Mouse (Mus musculus): Measurements from ENCODE around the gene Ndufa5. TPM values are rescaled to one million over a fixed set of nuclear protein-coding genes. Genes with fewer than 3 reads are reported as not detected.
A peak's percentile ranks its signal among the peaks of the same experiment; 100 is the strongest.

Gene Ndufa5
- 300 and 324 TPM in 2 replicates for polyA plus RNA-seq (2014; fragmentation: Nextera tagmentation; extraction: Ambion mirVana)

DNA sequence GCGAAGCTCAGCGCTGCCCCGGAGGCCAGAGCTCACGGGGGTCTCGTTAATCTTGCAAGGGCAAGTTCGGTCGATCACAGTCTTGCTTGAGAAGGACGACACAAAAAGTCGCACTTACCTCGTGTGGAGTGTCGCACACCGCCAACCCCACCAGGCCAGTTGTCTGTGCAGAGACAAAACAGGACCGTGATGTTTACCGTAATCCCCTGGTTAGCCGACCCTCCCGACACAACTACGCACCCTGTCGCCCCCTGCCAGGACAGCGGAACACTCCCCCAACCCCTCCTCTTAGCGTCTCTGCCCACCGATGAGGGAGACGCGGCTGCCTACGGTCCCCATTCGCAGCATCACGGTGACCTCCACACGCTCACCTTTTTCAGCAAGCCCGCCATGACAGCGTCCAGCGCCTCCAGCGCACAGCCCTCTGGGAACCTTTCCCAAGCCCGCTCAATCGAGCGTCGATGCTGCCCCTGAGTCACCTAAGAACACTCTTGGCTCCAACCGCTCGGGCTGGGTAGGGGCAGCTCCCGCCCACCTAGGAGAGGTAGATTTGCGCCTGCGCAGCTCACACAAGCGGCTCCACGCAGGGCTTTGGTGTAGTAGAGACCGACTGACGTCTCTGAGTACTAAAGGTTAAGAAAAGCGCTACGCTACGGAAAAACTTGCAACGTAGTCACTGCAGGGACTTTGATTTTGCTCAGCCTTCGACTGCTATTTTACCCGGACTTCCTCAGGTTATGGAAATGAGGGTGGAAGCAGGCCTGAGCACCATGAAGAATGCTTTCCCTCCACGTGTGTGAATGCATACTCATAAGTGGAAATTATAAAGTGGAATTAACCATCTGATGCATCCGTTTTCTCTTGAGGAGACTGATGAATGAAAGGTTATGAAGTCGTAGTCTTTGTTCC lies at the start of gene Ndufa5:
Gene Ndufa5, minus strand, starts transcription at position 859 of the 909 bp plus-strand sequence.
- TF ChIP-seq CTCF (IDR thresholded peaks at IDR 0.05; ENCODE audit: low read depth): 0 out of 2 replicates have a peak, but pooled peaks have one; percentile 12
- Histone ChIP-seq H3K4me2 (peak within 1 kb of the TSS; percentile 75), H3K9me3 (ENCODE audit: low read depth, low read length) (no peaks in the 10 kb centered on the region), H3K4me1 (ENCODE audit: insufficient read depth) (peaks cover 5% of the 10 kb centered on the region), H3K27me3 (ENCODE audit: insufficient read depth, low read length) (no peaks in the 10 kb centered on the region), H3K9ac (peak within 1 kb of the TSS; percentile 56), H3K27ac (ENCODE audit: low read depth) (0 out of 2 replicates have a peak within 1 kb of the TSS, but pooled peaks have one; percentile 3), H3K36me3 (ENCODE audit: insufficient read depth) (peaks cover 11% of the 10 kb centered on the region; the same call in 1 of the 2 replicates), H3K4me3 (ENCODE audit: low read depth, low read length) (peak within 1 kb of the TSS; percentile 57)
- 1% methylated on average over 53 of the region's 53 CpGs for WGBS
- DNase-seq (peak; percentile 98), ATAC-seq (ENCODE audit: insufficient read depth) (peak; percentile 98)

DNA sequence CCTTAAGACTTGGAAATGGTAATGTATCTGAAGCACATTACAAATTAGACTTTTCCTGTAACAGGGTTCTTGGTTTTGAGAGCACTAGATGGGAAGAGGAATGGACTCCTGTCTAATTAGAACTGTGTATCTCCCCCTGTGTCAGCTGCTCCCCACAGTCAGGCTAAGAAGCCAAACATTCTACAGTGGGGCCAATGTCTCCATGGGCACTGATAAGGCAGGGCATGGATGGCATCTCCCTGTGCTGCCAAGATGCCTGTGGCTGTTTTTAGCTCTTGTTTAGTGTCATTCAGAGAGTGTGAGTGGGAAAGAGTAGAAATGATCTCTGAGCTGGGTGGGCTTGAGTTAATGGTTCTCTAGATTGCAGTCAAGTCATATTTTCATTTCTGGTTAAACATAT lies 45.5 kb upstream of the Ndufa5 start:
- ATAC-seq (ENCODE audit: insufficient read depth) (no peak), DNase-seq (no peak)
- H3K4me2 ChIP-seq: no peak overlapping the region
- TF ChIP-seq CTCF (IDR thresholded peaks at IDR 0.05; ENCODE audit: low read depth): no peak
- H3K27me3 ChIP-seq (ENCODE audit: insufficient read depth, low read length): no peaks in the 10 kb centered on the region
- no peak overlapping the region for H3K9ac ChIP-seq
- no peaks in the 10 kb centered on the region for H3K36me3 ChIP-seq (ENCODE audit: insufficient read depth)
- H3K4me1 ChIP-seq (ENCODE audit: insufficient read depth): no peaks in the 10 kb centered on the region
- no peak overlapping the region for H3K4me3 ChIP-seq (ENCODE audit: low read depth, low read length)
- H3K9me3 ChIP-seq (ENCODE audit: low read depth, low read length): 0 out of 2 replicates have a peak, but pooled peaks cover 2% of the 10 kb centered on the region
- no peak overlapping the region for H3K27ac ChIP-seq (ENCODE audit: low read depth)

DNA sequence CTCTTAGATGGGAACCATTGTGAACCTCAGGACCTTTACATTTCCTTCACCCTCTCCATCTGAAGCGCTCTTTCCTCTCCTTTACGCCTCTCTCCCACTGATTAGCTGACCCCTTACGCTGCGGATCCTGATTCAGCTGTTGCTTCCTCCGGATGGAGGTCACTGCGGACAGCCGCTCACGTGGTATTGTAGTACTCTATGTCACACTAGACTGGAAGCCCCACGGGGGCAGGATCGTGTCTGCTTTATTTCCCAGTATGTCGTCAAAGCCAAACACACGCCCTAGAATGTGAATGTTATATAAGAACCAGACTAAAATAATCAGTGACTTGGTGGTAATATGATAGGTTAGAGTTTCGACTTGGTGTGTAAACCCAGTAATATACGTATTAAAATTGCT lies 44.6 kb upstream of the Ndufa5 start:
- Histone ChIP-seq H3K4me2 (no peak overlapping the region), H3K9ac (no peak overlapping the region), H3K4me3 (ENCODE audit: low read depth, low read length) (no peak overlapping the region), H3K27me3 (ENCODE audit: insufficient read depth, low read length) (no peaks in the 10 kb centered on the region), H3K27ac (ENCODE audit: low read depth) (no peak overlapping the region), H3K9me3 (ENCODE audit: low read depth, low read length) (0 out of 2 replicates have a peak, but pooled peaks cover 2% of the 10 kb centered on the region), H3K4me1 (ENCODE audit: insufficient read depth) (no peaks in the 10 kb centered on the region), H3K36me3 (ENCODE audit: insufficient read depth) (no peaks in the 10 kb centered on the region)
- no peak for ATAC-seq (ENCODE audit: insufficient read depth)
- WGBS: 89% methylated on average over 14 of the region's 14 CpGs
- no peak for TF ChIP-seq CTCF (IDR thresholded peaks at IDR 0.05; ENCODE audit: low read depth)
- no peak for DNase-seq

DNA sequence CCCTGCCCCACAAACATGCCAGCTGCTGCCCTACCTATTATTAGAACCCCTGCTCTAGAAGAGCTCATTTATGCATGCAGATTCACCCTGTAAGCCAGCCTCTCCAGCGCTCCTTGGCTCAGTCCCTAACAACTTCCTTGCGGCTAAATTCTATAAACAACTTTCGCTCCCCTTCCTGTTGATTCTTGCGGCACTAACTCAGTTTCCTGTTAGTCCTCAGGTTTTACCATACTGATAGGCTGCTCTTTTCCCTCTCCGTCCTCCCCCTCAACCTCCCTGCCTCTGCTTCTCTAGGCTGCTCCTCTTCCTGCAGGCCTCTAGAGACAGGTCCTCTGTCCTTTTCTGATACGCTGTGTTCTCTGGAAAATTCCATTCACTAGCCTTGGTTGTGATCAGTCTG lies 43.3 kb upstream of the Ndufa5 start:
- no peak overlapping the region for H3K4me2 ChIP-seq
- no peak overlapping the region for H3K4me3 ChIP-seq (ENCODE audit: low read depth, low read length)
- H3K9me3 ChIP-seq (ENCODE audit: low read depth, low read length): 0 out of 2 replicates have a peak, but pooled peaks cover 2% of the 10 kb centered on the region
- ATAC-seq (ENCODE audit: insufficient read depth) (peak; percentile 60; the same call in 1 of the 2 replicates), DNase-seq (peak; percentile 64)
- 46% methylated on average over 6 of the region's 6 CpGs for WGBS
- no peak overlapping the region for H3K9ac ChIP-seq
- no peaks in the 10 kb centered on the region for H3K36me3 ChIP-seq (ENCODE audit: insufficient read depth)
- TF ChIP-seq CTCF (IDR thresholded peaks at IDR 0.05; ENCODE audit: low read depth): no peak
- no peaks in the 10 kb centered on the region for H3K27me3 ChIP-seq (ENCODE audit: insufficient read depth, low read length)
- no peaks in the 10 kb centered on the region for H3K4me1 ChIP-seq (ENCODE audit: insufficient read depth)
- H3K27ac ChIP-seq (ENCODE audit: low read depth): no peak overlapping the region

DNA sequence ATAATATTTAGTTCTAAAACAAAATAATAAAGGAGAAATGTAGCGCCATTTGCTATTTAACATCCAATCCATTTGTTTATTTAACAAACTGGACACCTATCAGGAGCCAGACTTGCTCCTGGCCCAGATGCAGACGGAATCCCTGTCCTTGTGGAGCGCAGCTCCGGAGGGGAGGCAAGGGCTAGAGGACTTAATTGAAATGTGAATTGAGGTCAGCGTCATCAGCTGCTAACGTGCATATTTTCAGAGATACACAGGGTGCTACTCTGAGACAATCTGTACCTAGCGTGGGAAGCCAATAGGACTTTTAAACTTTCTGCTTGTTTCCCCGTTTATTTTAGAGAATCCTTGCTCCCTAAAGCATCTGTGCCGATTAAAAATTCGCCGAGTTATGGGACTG lies 42.5 kb upstream of the Ndufa5 start:
- no peak for DNase-seq
- WGBS: 56% methylated on average over 11 of the region's 11 CpGs
- H3K4me3 ChIP-seq (ENCODE audit: low read depth, low read length): no peak overlapping the region
- H3K9me3 ChIP-seq (ENCODE audit: low read depth, low read length): 0 out of 2 replicates have a peak, but pooled peaks cover 2% of the 10 kb centered on the region
- no peak overlapping the region for H3K9ac ChIP-seq
- no peak overlapping the region for H3K27ac ChIP-seq (ENCODE audit: low read depth)
- H3K4me1 ChIP-seq (ENCODE audit: insufficient read depth): no peaks in the 10 kb centered on the region
- TF ChIP-seq CTCF (IDR thresholded peaks at IDR 0.05; ENCODE audit: low read depth): no peak
- no peaks in the 10 kb centered on the region for H3K27me3 ChIP-seq (ENCODE audit: insufficient read depth, low read length)
- H3K4me2 ChIP-seq: no peak overlapping the region
- no peak for ATAC-seq (ENCODE audit: insufficient read depth)
- H3K36me3 ChIP-seq (ENCODE audit: insufficient read depth): no peaks in the 10 kb centered on the region

DNA sequence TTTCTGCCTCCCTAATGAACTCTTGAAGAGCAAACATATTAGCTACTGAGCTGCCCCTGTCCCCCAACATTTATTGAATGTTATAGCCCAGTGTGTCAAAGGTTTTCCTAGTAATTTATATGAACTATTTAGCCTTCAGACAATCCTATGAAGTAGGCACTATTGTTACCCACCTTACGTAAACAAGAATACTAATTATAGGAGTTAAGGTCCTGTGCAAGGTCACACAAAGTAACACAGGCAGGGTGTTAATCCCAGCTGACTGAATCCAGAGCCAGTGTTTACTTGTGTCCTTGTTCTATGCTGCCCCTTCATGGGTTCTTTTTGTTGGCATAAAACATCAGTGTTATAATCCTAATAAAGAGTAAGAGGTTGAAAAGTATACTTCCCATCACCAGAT lies 41.9 kb upstream of the Ndufa5 start:
- H3K27ac ChIP-seq (ENCODE audit: low read depth): no peak overlapping the region
- no peak overlapping the region for H3K9ac ChIP-seq
- DNase-seq (no peak), ATAC-seq (ENCODE audit: insufficient read depth) (no peak)
- H3K27me3 ChIP-seq (ENCODE audit: insufficient read depth, low read length): no peaks in the 10 kb centered on the region
- H3K36me3 ChIP-seq (ENCODE audit: insufficient read depth): no peaks in the 10 kb centered on the region
- H3K4me3 ChIP-seq (ENCODE audit: low read depth, low read length): no peak overlapping the region
- no peak overlapping the region for H3K4me2 ChIP-seq
- WGBS: 89% methylated on average over 1 of the region's 1 CpGs
- no peaks in the 10 kb centered on the region for H3K4me1 ChIP-seq (ENCODE audit: insufficient read depth)
- no peak for TF ChIP-seq CTCF (IDR thresholded peaks at IDR 0.05; ENCODE audit: low read depth)
- 0 out of 2 replicates have a peak, but pooled peaks cover 2% of the 10 kb centered on the region for H3K9me3 ChIP-seq (ENCODE audit: low read depth, low read length)

DNA sequence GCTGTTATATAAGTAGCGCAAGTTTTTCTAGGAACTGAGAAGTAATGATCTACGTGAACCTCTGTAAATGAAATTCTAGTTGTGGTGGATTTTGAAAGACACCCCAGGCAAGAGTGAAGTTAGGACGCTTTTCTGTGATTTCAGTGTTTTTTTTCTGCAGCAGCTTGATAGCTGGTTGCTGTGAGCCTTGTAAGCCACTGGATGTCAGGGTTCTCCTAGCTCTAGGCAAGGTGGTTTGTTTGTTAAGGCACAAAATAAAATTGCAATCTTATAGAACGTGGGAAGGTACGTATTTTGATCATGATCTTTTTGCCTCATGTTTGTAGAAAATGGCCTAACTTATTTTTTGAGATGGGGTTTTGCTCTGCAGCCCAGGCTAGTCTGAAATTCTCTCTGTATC lies 41.1 kb upstream of the Ndufa5 start:
- Histone ChIP-seq H3K27ac (ENCODE audit: low read depth) (no peak overlapping the region), H3K4me2 (no peak overlapping the region), H3K4me3 (ENCODE audit: low read depth, low read length) (no peak overlapping the region), H3K4me1 (ENCODE audit: insufficient read depth) (no peaks in the 10 kb centered on the region), H3K9ac (no peak overlapping the region), H3K36me3 (ENCODE audit: insufficient read depth) (no peaks in the 10 kb centered on the region), H3K9me3 (ENCODE audit: low read depth, low read length) (no peaks in the 10 kb centered on the region), H3K27me3 (ENCODE audit: insufficient read depth, low read length) (no peaks in the 10 kb centered on the region)
- 79% methylated on average over 5 of the region's 5 CpGs for WGBS
- DNase-seq (no peak), ATAC-seq (ENCODE audit: insufficient read depth) (no peak)
- 0 out of 2 replicates have a peak, but pooled peaks have one; percentile 23 for TF ChIP-seq CTCF (IDR thresholded peaks at IDR 0.05; ENCODE audit: low read depth)
